Mouse (Mus musculus) thymus, adult 2 months (tissue): ENCODE results near the gene Sp2. TPM values are rescaled to one million over a fixed set of nuclear protein-coding genes. Genes with fewer than 3 reads are reported as not detected.

ENCODE experiments used
- DNase-seq: peaks from one replicate; pipeline ENCODE4 v3.0.0; 2021
- H3K27ac ChIP-seq: fragments of 200-500 bp; 2 replicates; pipeline ENCODE4 v1.5.1; 2012; ENCODE audit warnings: low read length, control low read depth; ENCODE audit not compliant: control insufficient read depth, insufficient read depth
- H3K27me3 ChIP-seq: fragments of 200-500 bp; 2 replicates; pipeline ENCODE4 v1.6.1; 2012; ENCODE audit warnings: mild to moderate bottlenecking, low read length, moderate library complexity, mixed read lengths; ENCODE audit not compliant: control insufficient read depth, insufficient read depth
- H3K36me3 ChIP-seq: fragments of 200-500 bp; 2 replicates; pipeline ENCODE4 v1.6.1; 2012; ENCODE audit warnings: mild to moderate bottlenecking, low read length, moderate library complexity; ENCODE audit not compliant: control insufficient read depth, insufficient read depth
- H3K4me1 ChIP-seq: fragments of 200-500 bp; replicated peaks from 2 replicates; pipeline ENCODE4 v1.6.1; 2012; ENCODE audit warnings: low read length; ENCODE audit not compliant: control insufficient read depth, insufficient read depth
- H3K4me3 ChIP-seq: fragments of 200-500 bp; 2 replicates; pipeline ENCODE4 v1.5.1; 2012; ENCODE audit warnings: mild to moderate bottlenecking, low read length, control low read depth, moderate library complexity; ENCODE audit not compliant: control insufficient read depth, insufficient read depth
- CTCF ChIP-seq: fragments of 200-500 bp; IDR thresholded peaks from 2 replicates; pipeline ENCODE4 v1.5.1; 2012; ENCODE audit warnings: mild to moderate bottlenecking, control low read depth, low read length, moderate library complexity, borderline replicate concordance; ENCODE audit not compliant: control insufficient read depth, poor library complexity, insufficient read depth; ENCODE audit errors: extremely low read depth
- POLR2A ChIP-seq: fragments of 200-500 bp; IDR thresholded peaks from 2 replicates; pipeline ENCODE4 v1.6.1; 2012; ENCODE audit warnings: mild to moderate bottlenecking, low read length, control low read depth, moderate library complexity; ENCODE audit not compliant: control insufficient read depth, poor library complexity, insufficient read depth; ENCODE audit errors: extremely low read depth
- WGBS: fragments of 180-500 bp; shearing (Covaris S2); methylation state at CpG from one replicate; pipeline ENCODE4 v1.1.7; 2018; 5-methylcytosine and 5-hydroxymethylcytosine counted together
- polyA plus RNA-seq: library from polyadenylated mRNA; depleted of rRNA; stranded (reverse); fragments of >200 nt; gene quantifications from 2 replicates; pipeline ENCODE4 v1.2.3, GENCODE M21; 2012

The Sp2 gene
- polyA plus RNA-seq, 1 experiment: 46.6 TPM

GRCm38 (mm10) chr11:96969746-96970145 is 13.0 kb downstream of the Sp2 start:
- Histone ChIP-seq H3K4me1 (peaks cover 26% of the 10 kb centered on the region), H3K27ac (no peak overlapping the region), H3K36me3 (no peaks in the 10 kb centered on the region), H3K27me3 (no peaks in the 10 kb centered on the region), H3K4me3 (no peak overlapping the region)
- no peak for DNase-seq
- TF ChIP-seq CTCF: no peak
- 88% methylated on average over 1 of the region's 1 CpGs for WGBS

- TF ChIP-seq CTCF (no peak), POLR2A (no peak)
- WGBS: 95% methylated on average over 5 of the region's 5 CpGs
- no peak overlapping the region for H3K4me3 ChIP-seq
- no peak overlapping the region for H3K27ac ChIP-seq
- DNase-seq: no peak
- H3K4me1 ChIP-seq: peaks cover 26% of the 10 kb centered on the region
- H3K27me3 ChIP-seq: no peaks in the 10 kb centered on the region
- H3K36me3 ChIP-seq: no peaks in the 10 kb centered on the region
Measured at GRCm38 (mm10) chr11:96969280-96969722, 13.5 kb downstream of the Sp2 start.

- Histone ChIP-seq H3K4me3 (no peak overlapping the region), H3K27me3 (no peaks in the 10 kb centered on the region), H3K36me3 (no peaks in the 10 kb centered on the region), H3K27ac (no peak overlapping the region), H3K4me1 (peaks cover 25% of the 10 kb centered on the region)
- 84% methylated on average over 6 of the region's 6 CpGs for WGBS
- no peak for DNase-seq
- TF ChIP-seq POLR2A (no peak), CTCF (no peak)
Measured at GRCm38 (mm10) chr11:96968476-96968875, 14.3 kb downstream of the Sp2 start.

GRCm38 (mm10) chr11:96967544-96968269 is 15.1 kb downstream of the Sp2 start:
- DNase-seq: no peak
- Histone ChIP-seq H3K27me3 (no peaks in the 10 kb centered on the region), H3K27ac (peak overlapping the region; percentile 88), H3K36me3 (no peaks in the 10 kb centered on the region), H3K4me3 (peak overlapping the region; percentile 28; the same call in 1 of the 2 replicates), H3K4me1 (peaks cover 26% of the 10 kb centered on the region)
- WGBS: 29% methylated on average over 11 of the region's 11 CpGs
- TF ChIP-seq CTCF (no peak), POLR2A (no peak)

- peak; percentile 57 for DNase-seq
- H3K4me1 ChIP-seq: peaks cover 26% of the 10 kb centered on the region
- H3K4me3 ChIP-seq: peak overlapping the region; percentile 28
- peak overlapping the region; percentile 88 for H3K27ac ChIP-seq
- TF ChIP-seq POLR2A (no peak), CTCF (no peak)
- 4% methylated on average over 13 of the region's 13 CpGs for WGBS
- H3K27me3 ChIP-seq: no peaks in the 10 kb centered on the region
- no peaks in the 10 kb centered on the region for H3K36me3 ChIP-seq
Measured at GRCm38 (mm10) chr11:96966914-96967543, 15.7 kb downstream of the Sp2 start.

GRCm38 (mm10) chr11:96966172-96966571 is 16.6 kb downstream of the Sp2 start:
- Histone ChIP-seq H3K4me3 (no peak overlapping the region), H3K4me1 (peaks cover 29% of the 10 kb centered on the region), H3K27me3 (no peaks in the 10 kb centered on the region), H3K27ac (peak overlapping the region; percentile 19; the same call in 1 of the 2 replicates), H3K36me3 (peaks cover 8% of the 10 kb centered on the region)
- no peak for DNase-seq
- 49% methylated on average over 3 of the region's 3 CpGs for WGBS
- no peak for TF ChIP-seq CTCF
- no peak for TF ChIP-seq POLR2A
